Mouse (Mus musculus) neural tube, embryonic 14.5 days (tissue): Measurements from ENCODE around the gene Ctsw. TPM values are rescaled to one million over a fixed set of nuclear protein-coding genes. Genes with fewer than 3 reads are reported as not detected.
"Not testable (repeated sequence)": the region's sequence is repeated elsewhere in the genome, so short reads cannot be mapped to it uniquely, and the experiment has no call there.

Source experiments
- ATAC-seq: fragments of 200-750 bp; cut with Nextera tagmentation; 2 replicates; pipeline ENCODE4 v1.8.0; 2017; ENCODE audit warnings: low read depth, mild to moderate bottlenecking, moderate TSS enrichment, moderate library complexity
- H3K27ac ChIP-seq: fragments of 300-500 bp; sonication (generic); 2 replicates; pipeline ENCODE4 v1.5.1; 2014; ENCODE audit warnings: low read depth, mild to moderate bottlenecking, control low read depth, low read length, moderate library complexity, mixed read lengths
- H3K27me3 ChIP-seq: fragments of 300-500 bp; sonication (generic); 2 replicates; pipeline ENCODE4 v1.6.1; 2014; ENCODE audit warnings: low read length; ENCODE audit not compliant: control insufficient read depth, insufficient read depth
- H3K36me3 ChIP-seq: fragments of 300-500 bp; sonication (generic); 2 replicates; pipeline ENCODE4 v1.6.1; 2014; ENCODE audit warnings: low read length, mixed read lengths; ENCODE audit not compliant: control insufficient read depth, insufficient read depth
- H3K4me1 ChIP-seq: fragments of 300-500 bp; sonication (generic); 2 replicates; pipeline ENCODE4 v1.6.1; 2014; ENCODE audit warnings: low read length; ENCODE audit not compliant: control insufficient read depth, insufficient read depth
- H3K4me2 ChIP-seq: fragments of 300-500 bp; sonication (generic); 2 replicates; pipeline ENCODE4 v1.6.1; 2014; ENCODE audit warnings: mild to moderate bottlenecking, low read depth, low read length, control low read depth
- H3K4me3 ChIP-seq: fragments of 300-500 bp; sonication (generic); 2 replicates; pipeline ENCODE4 v1.5.1; 2014; ENCODE audit warnings: low read depth, low read length, control low read depth, mixed read lengths
- H3K9ac ChIP-seq: fragments of 300-500 bp; sonication (generic); replicated peaks from 2 replicates; pipeline ENCODE4 v1.6.1; 2014; ENCODE audit warnings: low read depth, mild to moderate bottlenecking, control low read depth, low read length, mixed read lengths
- H3K9me3 ChIP-seq: fragments of 300-500 bp; sonication (generic); 2 replicates; pipeline ENCODE4 v1.6.1; 2016; ENCODE audit warnings: low read length; ENCODE audit not compliant: control insufficient read depth
- WGBS: fragments of 180-500 bp; shearing (Covaris S2); extraction: QIAGEN DNeasy Blood & Tissue Kit; methylation state at CpG from one replicate; pipeline ENCODE4 v1.1.7; 2014; 5-methylcytosine and 5-hydroxymethylcytosine counted together
- polyA plus RNA-seq: library from polyadenylated mRNA; unstranded; fragments of >200 nt; fragmentation: Nextera tagmentation; extraction: Ambion mirVana; gene quantifications from 2 replicates; pipeline ENCODE4 v1.2.1, GENCODE M21; 2014

Gene Ctsw
- polyA plus RNA-seq, 1 experiment from 2014 or later, result 4.2 TPM

- peak within 1 kb of the TSS; percentile 97 for H3K27ac ChIP-seq
- H3K36me3 ChIP-seq, result peaks cover 32% of the 10 kb centered on the region
- WGBS, result under 1% methylated on average over 52 of the region's 62 CpGs
- peak within 1 kb of the TSS; percentile 93 for H3K9ac ChIP-seq
- peak within 1 kb of the TSS; percentile 89 for H3K4me2 ChIP-seq
- no peaks in the 10 kb centered on the region for H3K9me3 ChIP-seq
- ATAC-seq, result peak; percentile 69
- H3K27me3 ChIP-seq, result no peaks in the 10 kb centered on the region
- H3K4me1 ChIP-seq, result peaks cover 27% of the 10 kb centered on the region; the same call in 1 of the 2 replicates
- H3K4me3 ChIP-seq, result peak within 1 kb of the TSS; percentile 93
Measured at GRCm38 (mm10) chr19:5490313-5490897, 22.1 kb upstream of the Ctsw start, which contains the start of gene Cfl1. TSS of gene Cfl1 (plus strand) at chr19:5490455.

- Histone ChIP-seq H3K4me2 (peak overlapping the region; percentile 58), H3K4me3 (peak overlapping the region; percentile 93), H3K4me1 (peaks cover 27% of the 10 kb centered on the region; the same call in 1 of the 2 replicates), H3K36me3 (peaks cover 32% of the 10 kb centered on the region), H3K27ac (peak overlapping the region; percentile 97)
- ATAC-seq, H3K9ac ChIP-seq, H3K27me3 ChIP-seq, H3K9me3 ChIP-seq: not testable (repeated sequence)
- WGBS, result 54% methylated on average over 10 of the region's 10 CpGs
Measured at GRCm38 (mm10) chr19:5489721-5490120, 21.4 kb upstream of the Ctsw start.

- H3K36me3 ChIP-seq, result peaks cover 27% of the 10 kb centered on the region
- H3K4me2 ChIP-seq, result peak overlapping the region; percentile 58
- H3K9ac ChIP-seq, result peak overlapping the region; percentile 5; the same call in 1 of the 2 replicates
- peaks cover 27% of the 10 kb centered on the region; the same call in 1 of the 2 replicates for H3K4me1 ChIP-seq
- peak; percentile 68 for ATAC-seq
- peak overlapping the region; percentile 90 for H3K27ac ChIP-seq
- H3K4me3 ChIP-seq, result peak overlapping the region; percentile 42
- no peaks in the 10 kb centered on the region for H3K9me3 ChIP-seq
- no peaks in the 10 kb centered on the region for H3K27me3 ChIP-seq
- under 1% methylated on average over 26 of the region's 26 CpGs for WGBS
Measured at GRCm38 (mm10) chr19:5488878-5489571, 20.7 kb upstream of the Ctsw start.

GRCm38 (mm10) chr19:5487768-5488550 lies 19.7 kb upstream of the Ctsw start, which contains the start of gene Mus81:
TSS of gene Mus81 (minus strand) at chr19:5488402.
- WGBS, result under 1% methylated on average over 39 of the region's 39 CpGs

GRCm38 (mm10) chr19:5486771-5487170 lies 18.5 kb upstream of the Ctsw start:
- Histone ChIP-seq H3K27ac (no peak overlapping the region), H3K36me3 (peaks cover 23% of the 10 kb centered on the region), H3K27me3 (no peaks in the 10 kb centered on the region), H3K4me3 (peak overlapping the region; percentile 42; the same call in 1 of the 2 replicates), H3K4me1 (peaks cover 14% of the 10 kb centered on the region; the same call in 1 of the 2 replicates), H3K9me3 (no peaks in the 10 kb centered on the region), H3K9ac (no peak overlapping the region), H3K4me2 (no peak overlapping the region; the same call in 1 of the 2 replicates)
- ATAC-seq, result no peak
- WGBS, result 95% methylated on average over 4 of the region's 4 CpGs

More at GRCm38 (mm10) chr19:5487768-5488550, 19.7 kb upstream of the Ctsw start, which contains the start of gene Mus81:
- peaks cover 25% of the 10 kb centered on the region; the same call in 1 of the 2 replicates for H3K4me1 ChIP-seq
- ATAC-seq, result peak; percentile 50
- peaks cover 25% of the 10 kb centered on the region for H3K36me3 ChIP-seq
- peak within 1 kb of the TSS; percentile 62 for H3K9ac ChIP-seq
- no peaks in the 10 kb centered on the region for H3K27me3 ChIP-seq
- H3K4me3 ChIP-seq, result peak within 1 kb of the TSS; percentile 42
- H3K27ac ChIP-seq, result peak within 1 kb of the TSS; percentile 90
- peak within 1 kb of the TSS; percentile 58 for H3K4me2 ChIP-seq
- H3K9me3 ChIP-seq, result no peaks in the 10 kb centered on the region

- peaks cover 12% of the 10 kb centered on the region; the same call in 1 of the 2 replicates for H3K4me1 ChIP-seq
- no peak overlapping the region for H3K4me2 ChIP-seq
- WGBS, result 93% methylated on average over 8 of the region's 8 CpGs
- no peaks in the 10 kb centered on the region for H3K9me3 ChIP-seq
- H3K27me3 ChIP-seq, result no peaks in the 10 kb centered on the region
- no peak overlapping the region for H3K4me3 ChIP-seq
- no peak overlapping the region for H3K27ac ChIP-seq
- no peak overlapping the region for H3K9ac ChIP-seq
- no peak for ATAC-seq
- H3K36me3 ChIP-seq, result peaks cover 23% of the 10 kb centered on the region
Measured at GRCm38 (mm10) chr19:5486286-5486685, 18.0 kb upstream of the Ctsw start.

- no peak overlapping the region for H3K4me3 ChIP-seq
- H3K4me2 ChIP-seq, result no peak overlapping the region
- WGBS, result 95% methylated on average over 7 of the region's 7 CpGs
- H3K36me3 ChIP-seq, result peaks cover 23% of the 10 kb centered on the region
- no peak overlapping the region for H3K27ac ChIP-seq
- H3K27me3 ChIP-seq, result no peaks in the 10 kb centered on the region
- H3K4me1 ChIP-seq, result peaks cover 12% of the 10 kb centered on the region; the same call in 1 of the 2 replicates
- H3K9me3 ChIP-seq, result no peaks in the 10 kb centered on the region
- no peak overlapping the region for H3K9ac ChIP-seq
- ATAC-seq, result no peak
Measured at GRCm38 (mm10) chr19:5485821-5486220, 17.5 kb upstream of the Ctsw start.

- peaks cover 12% of the 10 kb centered on the region; the same call in 1 of the 2 replicates for H3K4me1 ChIP-seq
- H3K27me3 ChIP-seq, result no peaks in the 10 kb centered on the region
- H3K9ac ChIP-seq, result no peak overlapping the region
- no peak for ATAC-seq
- peaks cover 23% of the 10 kb centered on the region for H3K36me3 ChIP-seq
- H3K4me2 ChIP-seq, result no peak overlapping the region
- 95% methylated on average over 8 of the region's 8 CpGs for WGBS
- H3K4me3 ChIP-seq, result no peak overlapping the region
- no peak overlapping the region for H3K27ac ChIP-seq
- H3K9me3 ChIP-seq, result no peaks in the 10 kb centered on the region
Measured at GRCm38 (mm10) chr19:5485371-5485770, 17.1 kb upstream of the Ctsw start.
